Mouse (Mus musculus) embryo, embryonic 11 days (tissue): ENCODE data around the gene Sgms1.
"Not testable (repeated sequence)": the region's sequence is repeated elsewhere in the genome, so short reads cannot be mapped to it uniquely, and the experiment has no call there.

ENCODE experiments used
- DNase-seq: peaks from one replicate; pipeline ENCODE4 v3.0.0-alpha.2; 2015

The Sgms1 gene

DNA sequence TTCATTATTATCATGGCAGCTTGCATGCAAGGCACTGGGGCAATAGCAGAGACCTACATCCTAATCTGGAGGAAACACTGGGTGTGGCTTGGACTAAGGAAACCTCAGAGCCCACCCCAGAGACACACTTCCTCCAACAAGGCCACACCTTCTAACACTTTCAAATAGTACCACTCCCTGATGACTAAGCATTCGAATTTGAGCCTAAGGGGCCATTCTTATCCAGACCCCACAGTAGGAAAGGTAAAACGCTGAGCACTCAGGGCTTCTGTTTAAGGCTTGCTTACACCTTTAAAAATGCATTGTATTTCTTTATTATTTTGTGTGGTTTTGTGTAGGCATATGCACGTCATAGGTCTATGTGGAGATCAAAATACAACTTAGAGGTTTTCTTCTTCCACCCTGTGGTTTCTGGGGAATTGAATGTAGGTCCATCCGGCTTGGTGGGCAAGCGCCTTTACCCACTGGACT is 217.0 kb downstream of the Sgms1 start:
- DNase-seq = no peak

DNA sequence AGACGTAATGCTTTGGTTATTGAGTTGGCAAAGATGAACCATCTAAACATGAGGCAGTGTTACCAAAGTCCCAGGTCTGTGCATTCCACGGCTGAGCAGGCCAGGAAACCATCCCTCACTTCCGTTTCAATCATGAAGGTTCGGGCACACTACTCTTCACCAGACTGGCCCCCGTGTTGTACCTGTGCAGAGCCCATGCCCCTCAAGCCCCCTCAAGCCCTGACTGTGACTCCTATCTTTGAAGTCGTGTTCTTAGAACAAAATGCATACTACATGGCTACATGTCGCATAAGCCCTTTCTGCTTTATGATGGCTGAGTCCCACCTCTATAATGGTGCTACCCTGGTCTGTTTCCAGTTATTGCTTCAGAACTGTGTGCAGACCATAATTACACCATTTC is 217.5 kb downstream of the Sgms1 start:
- no peak for DNase-seq

DNA sequence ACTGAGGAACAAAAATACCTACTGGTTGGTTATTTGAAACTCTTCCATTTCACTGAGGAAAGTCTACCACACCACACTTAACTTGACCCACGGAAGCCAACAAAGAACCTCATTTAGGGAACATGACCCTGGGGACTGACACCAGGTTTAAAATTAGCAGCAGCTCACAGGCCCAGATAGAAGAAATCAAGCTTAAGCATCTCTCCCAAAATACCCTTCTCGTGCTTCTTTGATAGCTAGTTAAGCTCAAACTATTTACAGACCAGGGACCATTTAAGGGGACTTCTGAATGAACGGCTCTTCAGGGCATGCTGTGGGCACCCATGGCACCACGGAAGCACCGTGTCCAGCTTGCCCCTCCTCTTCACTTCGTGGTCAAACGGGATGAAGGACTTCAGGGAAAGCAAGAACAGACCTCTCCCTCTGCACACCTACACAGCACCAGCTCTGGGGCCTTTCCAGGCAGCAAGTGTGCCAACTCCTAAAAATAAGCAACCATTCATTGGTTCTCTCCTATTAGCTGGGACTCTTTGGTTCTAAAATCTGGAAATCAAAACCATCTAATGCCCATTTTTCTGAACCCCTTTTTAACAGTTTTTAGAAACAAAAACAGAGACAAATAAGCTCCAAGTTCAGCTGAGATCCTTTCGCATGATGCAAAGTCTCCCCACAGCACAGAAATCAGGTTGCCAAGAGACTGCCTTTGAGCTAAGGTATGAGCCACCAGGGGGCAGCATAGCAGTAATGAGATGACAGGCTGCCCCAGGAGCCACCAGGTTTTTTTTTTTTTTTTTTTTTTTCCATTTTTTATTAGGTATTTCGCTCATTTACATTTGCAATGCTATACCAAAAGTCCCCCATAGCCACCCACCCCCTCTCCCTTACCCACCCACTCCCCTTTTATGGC is 219.6 kb downstream of the Sgms1 start:
- peak; percentile 88 for DNase-seq

- DNase-seq = no peak
Observed at GRCm38 (mm10) chr19:32168031-32168430, 221.5 kb downstream of the Sgms1 start.

GRCm38 (mm10) chr19:32166823-32167605 is 222.5 kb downstream of the Sgms1 start:
- no peak for DNase-seq

DNA sequence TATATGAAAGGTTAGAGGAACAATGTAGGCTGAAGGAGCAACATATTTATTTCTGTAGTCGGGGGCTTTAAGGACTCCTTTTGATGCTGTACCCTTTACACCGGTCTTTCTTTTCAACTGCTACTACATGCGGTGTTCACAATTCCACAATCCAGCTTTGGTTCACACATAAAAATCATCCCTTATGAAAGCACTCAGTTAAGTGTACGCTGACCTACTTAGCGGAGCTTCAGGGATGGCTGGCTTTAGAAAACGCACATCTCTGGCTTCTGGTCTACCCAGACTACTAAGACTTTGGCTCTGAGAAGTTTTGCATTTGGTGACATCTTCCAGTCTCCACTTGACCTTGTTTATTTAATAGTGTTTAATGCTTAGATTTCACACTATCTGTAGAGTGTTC is 223.8 kb downstream of the Sgms1 start:
- no peak for DNase-seq

DNA sequence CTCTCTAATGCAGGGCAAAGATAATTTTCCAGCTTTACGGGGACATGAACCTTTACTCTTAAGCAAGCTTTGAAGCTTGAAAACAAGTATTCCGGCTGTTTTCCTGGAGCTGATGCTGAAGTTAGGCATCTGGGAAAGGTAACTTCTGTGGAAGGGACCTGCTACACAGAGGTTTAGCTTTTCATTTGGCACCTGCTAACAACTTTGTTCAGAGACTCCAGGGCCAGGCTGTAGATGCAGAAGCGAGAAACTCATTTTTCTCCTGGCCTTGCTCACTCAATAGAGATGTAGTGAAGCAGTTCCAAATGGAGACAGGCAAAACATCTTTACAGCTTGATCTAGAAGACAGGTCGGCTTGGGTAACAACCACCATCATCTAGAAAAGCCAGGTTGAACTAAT is 225.4 kb downstream of the Sgms1 start:
- no peak for DNase-seq

- DNase-seq = no peak
Observed at GRCm38 (mm10) chr19:32159944-32160343, 229.6 kb downstream of the Sgms1 start.

DNA sequence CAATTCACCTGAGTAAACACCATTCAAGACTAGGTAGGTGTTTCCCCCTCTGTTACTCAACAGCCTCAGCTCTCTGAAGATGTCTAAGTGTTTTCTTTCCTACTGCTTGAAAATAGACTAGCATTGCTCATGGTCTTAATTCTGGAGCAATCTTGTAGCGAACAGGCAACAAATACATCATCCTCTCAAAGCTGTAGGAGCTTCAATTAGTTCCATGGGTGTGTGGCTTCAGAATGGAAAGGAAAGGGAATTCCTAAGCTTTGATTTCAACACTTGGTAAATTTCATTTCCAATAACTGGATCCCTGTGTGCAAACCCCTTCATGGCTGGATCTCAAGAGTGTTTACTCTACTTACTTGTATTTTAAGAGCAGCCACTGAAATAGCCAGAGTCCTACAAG is 230.3 kb downstream of the Sgms1 start:
- DNase-seq = no peak

DNA sequence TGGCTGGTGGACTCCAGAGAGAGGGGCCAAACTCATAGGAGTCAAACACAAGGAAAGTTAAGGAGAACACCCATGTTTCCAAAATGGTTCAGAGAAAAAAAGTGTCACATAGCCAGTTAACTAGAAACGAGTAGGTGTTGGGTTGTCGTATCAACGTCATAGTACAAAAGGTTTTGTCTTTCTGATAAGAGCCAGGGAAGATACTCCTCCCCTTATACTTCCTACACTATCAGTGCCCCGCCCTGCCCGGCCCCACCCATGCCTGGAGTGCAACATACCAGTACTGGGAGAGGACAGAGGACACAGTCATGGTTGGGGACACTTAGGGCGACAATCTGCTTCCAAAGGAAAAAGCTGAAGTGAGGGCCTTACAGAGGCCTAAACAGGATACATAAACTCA is 232.5 kb downstream of the Sgms1 start:
- no peak for DNase-seq

GRCm38 (mm10) chr19:32152529-32152928 is 237.0 kb downstream of the Sgms1 start:
- DNase-seq = no peak

DNA sequence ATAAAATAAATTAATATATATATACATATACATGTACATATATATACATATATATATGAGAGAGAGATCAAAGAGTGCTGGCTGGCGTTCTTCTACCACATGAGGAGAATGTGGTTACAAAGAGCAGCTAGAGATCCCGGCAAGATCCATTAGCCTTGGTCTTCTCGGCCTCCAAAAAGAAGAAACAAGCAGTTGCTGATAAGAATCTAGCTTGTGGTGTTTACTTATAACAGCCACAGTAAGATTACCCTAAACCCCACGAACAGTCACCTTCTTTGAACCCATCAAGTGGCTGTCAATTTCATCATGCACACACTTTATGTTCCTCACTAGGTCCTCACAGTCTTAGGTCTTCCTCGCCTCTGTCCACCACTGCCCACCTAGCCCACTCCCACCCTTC is 240.8 kb downstream of the Sgms1 start:
- DNase-seq = no peak

GRCm38 (mm10) chr19:32142383-32142782 is 247.1 kb downstream of the Sgms1 start:
- no peak for DNase-seq

DNA sequence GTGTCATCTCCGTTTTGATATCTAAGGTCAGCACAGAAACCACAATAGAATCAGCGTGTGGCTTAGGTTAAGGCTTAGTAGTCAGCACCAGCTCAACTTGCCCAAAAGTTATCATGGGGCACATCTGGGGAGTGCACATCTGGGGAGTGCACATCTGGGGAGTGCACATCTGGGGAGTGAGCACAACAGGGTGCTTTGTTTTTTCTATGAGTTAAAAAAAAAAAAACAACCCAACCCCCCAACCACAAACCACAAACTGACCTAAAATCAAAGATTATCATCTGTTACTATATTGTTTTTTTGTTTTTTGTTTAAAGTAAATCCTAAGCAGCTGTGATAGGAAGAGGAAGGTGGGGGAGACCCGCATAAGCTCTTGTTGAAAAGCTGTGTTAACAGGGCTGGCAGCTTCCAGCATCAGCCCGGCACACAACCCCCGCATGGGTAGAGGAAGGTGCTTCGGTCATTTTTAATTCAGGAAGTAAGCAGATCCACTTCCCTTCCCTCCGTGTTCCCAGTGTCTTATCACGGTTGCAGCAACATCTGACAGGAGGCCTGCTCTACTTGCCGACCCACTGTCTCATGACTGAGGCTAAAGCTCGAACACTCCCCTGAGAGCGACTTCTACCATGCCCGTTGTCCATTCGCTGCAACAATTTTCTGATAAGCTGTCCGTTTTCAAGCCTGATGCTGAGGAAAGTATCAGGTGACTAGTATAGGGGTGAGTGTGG is 251.0 kb downstream of the Sgms1 start:
- no peak for DNase-seq

DNA sequence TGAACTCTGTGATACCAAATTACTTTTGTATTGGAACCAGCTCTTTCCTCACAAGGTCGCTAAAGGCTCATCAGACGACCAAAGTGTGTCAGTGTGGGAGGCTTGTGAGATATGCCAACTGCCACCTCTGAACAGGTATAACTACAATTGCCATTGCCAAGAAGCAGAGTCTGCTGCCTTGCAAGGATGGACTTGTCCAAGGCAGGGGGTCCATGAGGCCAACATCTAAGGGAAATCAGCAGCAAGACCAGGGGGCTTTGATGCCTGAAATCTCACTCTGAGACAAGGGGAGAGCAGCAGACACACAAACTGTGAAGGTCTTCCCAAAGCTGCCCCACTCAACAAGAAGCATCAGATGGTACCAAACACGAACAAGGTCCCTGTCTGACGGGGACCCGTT is 251.6 kb downstream of the Sgms1 start:
- DNase-seq = no peak

- peak; percentile 31 for DNase-seq
Observed at GRCm38 (mm10) chr19:32136888-32137625, 252.5 kb downstream of the Sgms1 start.

DNA sequence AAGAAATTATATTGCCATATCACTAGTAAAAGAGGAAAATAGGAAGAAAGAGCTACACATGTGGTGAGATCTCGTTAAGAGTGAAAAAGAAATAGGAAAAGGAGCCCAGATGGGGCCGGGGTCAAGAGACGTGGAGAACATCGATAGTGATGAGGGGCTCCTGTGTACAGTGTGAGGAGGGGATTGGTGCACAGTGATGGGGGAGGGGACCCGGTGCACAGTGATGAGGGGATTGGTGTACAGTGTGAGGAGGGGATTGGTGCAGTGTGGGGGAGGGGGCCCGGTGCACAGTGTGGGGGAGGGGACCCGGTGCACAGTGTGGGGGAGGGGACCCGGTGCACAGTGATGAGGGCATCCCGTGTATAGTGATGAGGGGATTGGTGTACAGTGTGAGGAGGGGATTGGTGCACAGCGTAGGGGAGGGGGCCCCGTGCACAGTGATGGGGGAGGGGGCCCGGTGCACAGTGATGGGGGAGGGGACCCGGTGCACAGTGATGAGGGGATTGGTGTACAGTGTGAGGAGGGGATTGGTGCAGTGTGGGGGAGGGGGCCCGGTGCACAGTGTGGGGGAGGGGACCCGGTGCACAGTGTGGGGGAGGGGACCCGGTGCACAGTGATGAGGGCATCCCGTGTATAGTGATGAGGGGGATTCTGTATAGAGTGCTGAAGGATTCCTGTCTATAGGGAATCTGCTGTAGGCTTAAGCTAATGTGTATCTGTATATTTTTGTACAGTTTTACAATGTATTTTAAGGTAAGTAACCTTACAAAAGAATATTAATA is 257.6 kb downstream of the Sgms1 start:
- not testable (repeated sequence) for DNase-seq

DNA sequence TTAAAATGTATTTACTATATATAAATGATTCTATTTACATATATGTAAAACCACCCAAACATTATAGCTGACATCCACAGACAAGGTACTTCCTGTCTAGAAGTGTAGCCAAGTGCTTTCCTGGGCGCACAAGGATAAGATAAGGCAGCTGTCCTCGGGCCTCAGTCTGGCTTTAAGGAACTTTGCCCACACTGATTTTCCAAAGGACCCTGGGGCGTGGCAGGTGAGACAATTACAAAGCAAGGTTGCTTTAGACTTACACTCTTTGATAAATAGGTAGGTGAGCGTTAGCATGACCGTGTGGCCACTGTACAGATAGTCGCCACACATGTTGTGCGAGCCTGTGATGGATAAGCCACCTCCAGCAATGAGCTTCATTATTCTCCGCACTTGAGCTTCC is 260.2 kb downstream of the Sgms1 start:
- DNase-seq = no peak

- peak; percentile 21 for DNase-seq
Observed at GRCm38 (mm10) chr19:32127180-32127850, 262.2 kb downstream of the Sgms1 start.

- no peak for DNase-seq
Observed at GRCm38 (mm10) chr19:32124155-32124554, 265.4 kb downstream of the Sgms1 start.

- no peak for DNase-seq
Observed at GRCm38 (mm10) chr19:32123196-32123595, 266.3 kb downstream of the Sgms1 start.
